Mouse (Mus musculus) heart, adult 2 months (tissue): ENCODE data around the gene Hoxd12. TPM values are rescaled to one million over a fixed set of nuclear protein-coding genes. Genes with fewer than 3 reads are reported as not detected.
A peak's percentile ranks its signal among the peaks of the same experiment; 100 is the strongest.

Source experiments
- DNase-seq, 2 experiments: peaks; one replicate each; pipeline ENCODE4 v3.0.0; 2021
- H3K27ac ChIP-seq: fragments of 200-600 bp; 2 replicates; pipeline ENCODE4 v1.8.1; 2022
- H3K27me3 ChIP-seq: fragments of 200-500 bp; 2 replicates; pipeline ENCODE4 v1.6.1; 2012; ENCODE audit warnings: mild to moderate bottlenecking, low read length, inconsistent platforms, mixed read lengths; ENCODE audit not compliant: control insufficient read depth, insufficient read depth
- H3K36me3 ChIP-seq: fragments of 200-500 bp; 2 replicates; pipeline ENCODE4 v1.6.1; 2012; ENCODE audit warnings: low read length, inconsistent platforms; ENCODE audit not compliant: control insufficient read depth, insufficient read depth
- H3K4me1 ChIP-seq: fragments of 200-500 bp; 2 replicates; pipeline ENCODE4 v1.6.1; 2011; ENCODE audit warnings: low read length; ENCODE audit not compliant: control insufficient read depth, insufficient read depth
- H3K4me3 ChIP-seq: fragments of 200-600 bp; 2 replicates; pipeline ENCODE4 v1.8.1; 2022
- H3K79me2 ChIP-seq: fragments of 200-500 bp; replicated peaks from 2 replicates; pipeline ENCODE4 v1.6.1; 2012; ENCODE audit warnings: mild to moderate bottlenecking, inconsistent platforms, low read length, moderate library complexity, mixed read lengths; ENCODE audit not compliant: control insufficient read depth, insufficient read depth
- H3K9ac ChIP-seq: fragments of 200-500 bp; 2 replicates; pipeline ENCODE4 v1.6.1; 2012; ENCODE audit warnings: low read depth, mild to moderate bottlenecking, control low read depth, inconsistent platforms, low read length, mixed read lengths
- CTCF ChIP-seq: fragments of 200-600 bp; IDR thresholded peaks from 2 replicates; pipeline ENCODE4 v1.8.1; 2022; ENCODE audit warnings: antibody characterized with exemption, mild to moderate bottlenecking, moderate library complexity
- EP300 ChIP-seq: fragments of 200-500 bp; IDR thresholded peaks from 2 replicates; pipeline ENCODE4 v1.6.1; 2011; ENCODE audit warnings: low read depth, low read length, control low read depth; ENCODE audit not compliant: insufficient read depth
- POLR2A ChIP-seq: fragments of 200-500 bp; IDR thresholded peaks from 2 replicates; pipeline ENCODE4 v1.6.1; 2011; ENCODE audit warnings: mild to moderate bottlenecking, low read depth, low read length, control low read depth; ENCODE audit not compliant: insufficient read depth
- WGBS: fragments of 180-500 bp; shearing (Covaris S2); methylation state at CpG from one replicate; pipeline ENCODE4 v1.1.7; 2018; 5-methylcytosine and 5-hydroxymethylcytosine counted together
- intact Hi-C: fragments of 180-260 bp; cut with DNase I; formaldehyde crosslinking; loops from one replicate; pipeline ENCODE4 v1.15.1; 2025
- polyA plus RNA-seq: library from polyadenylated mRNA; depleted of rRNA; stranded (reverse); fragments of >200 nt; gene quantifications from 2 replicates; pipeline ENCODE4 v1.2.3, GENCODE M21; 2012
- total RNA-seq, 2 experiments: library from RNA; stranded (reverse); gene quantifications; 2 replicates each; pipeline ENCODE4 v1.2.3; 2021

Hoxd12 gene
- total and polyA plus RNA-seq, 3 experiments: not detected

DNA sequence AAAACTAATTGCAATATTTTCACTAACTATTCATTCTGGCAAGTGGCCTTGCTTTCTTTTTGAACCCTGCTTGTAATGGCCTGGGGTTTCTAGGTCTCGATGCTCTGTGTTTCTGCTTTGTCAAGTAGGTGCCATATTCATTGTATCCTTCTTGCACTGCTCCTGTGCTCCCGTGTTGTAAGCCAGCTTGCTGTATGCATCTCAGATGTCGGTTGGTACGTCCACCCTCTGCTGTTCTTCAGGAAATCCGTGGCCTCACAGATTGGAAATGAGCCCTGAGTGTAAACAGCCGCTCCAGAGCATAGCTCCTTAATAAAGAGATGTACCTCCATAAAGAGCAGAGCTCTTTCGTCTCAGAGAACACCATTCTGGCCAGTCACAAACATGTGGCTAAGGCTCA lies 32.8 kb downstream of the Hoxd12 start:
- Histone ChIP-seq H3K27ac (no peak overlapping the region), H3K4me3 (no peak overlapping the region), H3K27me3 (peaks cover 35% of the 10 kb centered on the region), H3K79me2 (no peaks in the 10 kb centered on the region), H3K4me1 (no peaks in the 10 kb centered on the region), H3K9ac (no peak overlapping the region), H3K36me3 (no peaks in the 10 kb centered on the region)
- no peak for DNase-seq
- intact Hi-C loops: no loop called here
- 28% methylated on average over 7 of the region's 7 CpGs for WGBS
- TF ChIP-seq CTCF (no peak), POLR2A (no peak), EP300 (no peak)

GRCm38 (mm10) chr2:74708676-74709075 lies 33.9 kb downstream of the Hoxd12 start:
- no peak overlapping the region for H3K4me3 ChIP-seq
- peaks cover 38% of the 10 kb centered on the region for H3K27me3 ChIP-seq
- no peaks in the 10 kb centered on the region for H3K4me1 ChIP-seq
- no peak overlapping the region for H3K27ac ChIP-seq
- TF ChIP-seq POLR2A (no peak), CTCF (no peak), EP300 (no peak)
- intact Hi-C loops: no loop called here
- no peaks in the 10 kb centered on the region for H3K79me2 ChIP-seq
- no peak overlapping the region for H3K9ac ChIP-seq
- no peaks in the 10 kb centered on the region for H3K36me3 ChIP-seq
- 21% methylated on average over 4 of the region's 4 CpGs for WGBS
- peak in 1 of 2 experiments; percentile 15 for DNase-seq

DNA sequence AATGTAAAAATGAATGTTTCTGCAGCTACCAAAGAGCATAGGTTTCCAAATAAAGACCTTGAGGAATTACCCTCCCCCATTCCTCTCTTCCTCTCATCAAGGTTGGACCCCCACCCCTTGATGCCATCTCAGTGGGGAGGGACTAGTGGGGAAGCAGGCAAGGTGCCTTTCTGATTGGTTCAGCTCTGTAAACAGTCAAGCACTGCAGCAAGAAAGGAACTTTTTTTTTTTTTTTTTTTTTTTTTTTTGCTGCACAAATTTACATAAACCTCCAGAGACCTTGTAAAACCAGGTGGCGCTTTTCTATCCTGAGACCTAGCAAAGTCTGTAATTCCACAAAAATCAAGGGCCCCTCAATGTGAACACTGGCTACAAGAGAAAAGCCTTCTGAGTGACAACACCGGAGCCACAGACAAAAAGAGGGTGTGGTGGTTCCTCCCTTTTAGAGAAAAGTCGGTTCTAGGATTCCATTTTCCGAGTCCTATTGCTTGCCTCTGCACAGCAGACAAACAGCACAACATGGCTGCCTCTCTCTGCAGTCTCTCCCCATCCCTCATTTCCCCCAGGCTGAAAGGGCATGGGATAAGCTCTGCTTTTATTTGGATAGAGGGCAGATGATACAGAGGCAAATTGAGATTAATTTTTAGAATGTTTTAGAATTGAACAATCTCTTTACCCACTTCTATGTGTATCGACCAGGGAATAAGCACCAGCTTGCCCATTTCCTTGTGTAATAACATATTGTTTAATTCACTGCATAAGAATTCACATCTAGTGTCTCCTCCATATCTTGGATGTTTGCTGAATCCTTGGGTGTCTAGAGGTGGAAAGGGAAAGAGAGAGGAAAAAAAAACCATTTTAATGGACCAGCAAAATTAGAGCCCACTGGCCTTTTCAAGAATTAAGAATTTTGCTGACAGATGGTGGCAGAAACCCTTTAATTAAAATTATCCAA lies 34.9 kb downstream of the Hoxd12 start:
- 15% methylated on average over 5 of the region's 5 CpGs for WGBS
- no peak overlapping the region for H3K4me3 ChIP-seq
- no peaks in the 10 kb centered on the region for H3K4me1 ChIP-seq
- TF ChIP-seq POLR2A: no peak
- TF ChIP-seq EP300: no peak
- no peaks in the 10 kb centered on the region for H3K36me3 ChIP-seq
- H3K9ac ChIP-seq: no peak overlapping the region
- H3K79me2 ChIP-seq: no peaks in the 10 kb centered on the region
- H3K27ac ChIP-seq: no peak overlapping the region
- intact Hi-C loops: no loop called here
- H3K27me3 ChIP-seq: peaks cover 33% of the 10 kb centered on the region
- DNase-seq: no peak

- intact Hi-C loops: no loop called here
- no peaks in the 10 kb centered on the region for H3K79me2 ChIP-seq
Observed at GRCm38 (mm10) chr2:74710929-74711543, 36.2 kb downstream of the Hoxd12 start.

GRCm38 (mm10) chr2:74711721-74712621 lies 37.2 kb downstream of the Hoxd12 start, which contains the start of the genes Hoxd3 and Hoxd4:
Gene Hoxd3 (plus strand): TSS chr2:74711927.
Gene Hoxd4 (plus strand): TSS chr2:74711929.
- H3K4me3 ChIP-seq: peak within 1 kb of the TSS; percentile 51
- H3K27me3 ChIP-seq: peaks cover 25% of the 10 kb centered on the region
- peak within 1 kb of the TSS; percentile 33 for H3K9ac ChIP-seq
- intact Hi-C loops: no loop called here
- peak within 1 kb of the TSS; percentile 24 for H3K27ac ChIP-seq
- 3% methylated on average over 64 of the region's 65 CpGs for WGBS
- no peak for TF ChIP-seq POLR2A
- TF ChIP-seq EP300: no peak
- H3K36me3 ChIP-seq: no peaks in the 10 kb centered on the region
- no peaks in the 10 kb centered on the region for H3K79me2 ChIP-seq
- peak; percentile 49 to 68 for DNase-seq
- H3K4me1 ChIP-seq: no peaks in the 10 kb centered on the region

More at GRCm38 (mm10) chr2:74710929-74711543, 36.2 kb downstream of the Hoxd12 start:
- no peaks in the 10 kb centered on the region for H3K36me3 ChIP-seq
- peaks cover 28% of the 10 kb centered on the region for H3K27me3 ChIP-seq
- no peaks in the 10 kb centered on the region for H3K4me1 ChIP-seq
- TF ChIP-seq POLR2A (no peak), CTCF (no peak), EP300 (no peak)
- no peak overlapping the region for H3K4me3 ChIP-seq
- 6% methylated on average over 16 of the region's 16 CpGs for WGBS
- no peak overlapping the region for H3K9ac ChIP-seq
- H3K27ac ChIP-seq: no peak overlapping the region
- no peak for DNase-seq
